Mouse (Mus musculus): ENCODE measurements around the gene Wnt2b. TPM values are rescaled to one million over a fixed set of nuclear protein-coding genes. Genes with fewer than 3 reads are reported as not detected.

Gene Wnt2b
- total RNA-seq, 2 experiments from 2014 or later: 1.0 to 1.9 TPM

- intact Hi-C loops (cut with DNase I): no loop called here
- no peak for DNase-seq (ENCODE audit: low spot score)
These were observed 46.7 kb downstream of the Wnt2b start for GRCm38 (mm10) chr3:104914986-104915385.

GRCm38 (mm10) chr3:104909195-104909594 is 52.5 kb downstream of the Wnt2b start:
- DNase-seq (ENCODE audit: low spot score): no peak
- intact Hi-C loops (cut with DNase I): no loop called here

- intact Hi-C loops (cut with DNase I): no loop called here
- DNase-seq (ENCODE audit: low spot score): no peak
These were observed 55.7 kb downstream of the Wnt2b start for GRCm38 (mm10) chr3:104906007-104906406.

GRCm38 (mm10) chr3:104905389-104905788 is 56.3 kb downstream of the Wnt2b start:
- intact Hi-C loops (cut with DNase I): no loop called here
- DNase-seq (ENCODE audit: low spot score): no peak

GRCm38 (mm10) chr3:104901154-104901553 is 60.6 kb downstream of the Wnt2b start:
- DNase-seq (ENCODE audit: low spot score): no peak
- intact Hi-C loops (cut with DNase I): no loop called here

GRCm38 (mm10) chr3:104896141-104896540 is 65.6 kb downstream of the Wnt2b start:
- no peak for DNase-seq (ENCODE audit: low spot score)

More at GRCm38 (mm10) chr3:104896141-104896540, 65.6 kb downstream of the Wnt2b start:
- intact Hi-C loops (cut with DNase I): loop anchor here (5.0 kb wide), 1 partner anchor 71 kb away; no protein-coding TSS in a partner anchor

Other genes with a start within 250 kb of the Wnt2b start
- 10 to 100 TPM; 22.4 to 26.6 TPM for gene Ppm1j, start 180.9 kb downstream of the Wnt2b start, total RNA-seq (2021)
- gene Fam19a3, start 180.1 kb downstream of the Wnt2b start, total RNA-seq (2021): 1 to 10 TPM; 2.5 to 3.0 TPM
- gene Rhoc, start 173.5 kb downstream of the Wnt2b start, total RNA-seq (2021): 100 to 1,000 TPM in 1 of 2 experiments, 10 to 100 TPM in 1; 96.9 to 108 TPM
- gene Mov10, start 143.4 kb downstream of the Wnt2b start, total RNA-seq (2021): 1 to 10 TPM; 6.2 to 6.3 TPM
- 10 to 100 TPM; 19.8 to 22.6 TPM for gene St7l, start 97.9 kb downstream of the Wnt2b start, total RNA-seq (2021)
- 10 to 100 TPM; 35.4 to 47.2 TPM for gene Capza1, start 97.4 kb downstream of the Wnt2b start, total RNA-seq (2021)
- gene Cttnbp2nl, start 91.2 kb upstream of the Wnt2b start, total RNA-seq (2021): 10 to 100 TPM; 18.9 to 20.1 TPM
- gene 4930564D02Rik, start 104.9 kb upstream of the Wnt2b start, total RNA-seq (2021): not detected

All from heart, postnatal 25 days (tissue).